Mouse (Mus musculus) megakaryocyte progenitor cell, adult 5-6 weeks (primary cell): Measurements from ENCODE around the gene Antxr1. TPM values are rescaled to one million over a fixed set of nuclear protein-coding genes. Genes with fewer than 3 reads are reported as not detected.
A peak's percentile ranks its signal among the peaks of the same experiment; 100 is the strongest.
"Not testable (repeated sequence)": the region's sequence is repeated elsewhere in the genome, so short reads cannot be mapped to it uniquely, and the experiment has no call there.

Experiments used
- ATAC-seq: replicated peaks from 2 replicates; pipeline ENCODE4 v1.8.0; 2016; ENCODE audit warnings: mild to moderate bottlenecking, moderate TSS enrichment, inconsistent platforms; ENCODE audit not compliant: poor library complexity
- total RNA-seq, 2 experiments: library from RNA; stranded (forward) in 1 of 2; stranded (reverse) in 1 of 2; fragments of 157-497, 149-512 nt in 1 of 2; fragments of 200-1000 nt in 1 of 2; gene quantifications; 2 replicates each; pipeline versions ENCODE4 v1.2.3 to v1.2.4; 2015 to 2017

Gene Antxr1
- total RNA-seq, 2 experiments from 2014 or later = 0.08 to 1.2 TPM

DNA sequence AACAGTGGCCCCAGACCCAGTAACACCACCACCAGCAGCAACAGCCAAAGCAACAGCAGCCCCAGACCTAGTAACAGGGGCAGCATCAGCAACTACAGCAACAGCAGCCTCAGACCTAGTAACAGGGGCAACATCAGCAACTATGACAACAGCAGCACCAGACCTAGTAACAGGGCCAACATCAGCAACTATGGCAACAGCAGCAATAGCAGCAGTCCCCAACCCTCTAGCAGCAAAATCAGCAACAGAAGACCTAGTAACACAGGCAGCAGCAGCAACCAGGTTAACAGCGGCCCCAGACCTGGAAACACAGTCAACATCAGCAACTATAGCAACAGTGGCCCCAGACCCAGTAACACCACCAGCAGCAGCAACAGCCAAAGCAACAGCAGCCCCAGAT is 224.1 kb downstream of the Antxr1 start:
- ATAC-seq = no peak

DNA sequence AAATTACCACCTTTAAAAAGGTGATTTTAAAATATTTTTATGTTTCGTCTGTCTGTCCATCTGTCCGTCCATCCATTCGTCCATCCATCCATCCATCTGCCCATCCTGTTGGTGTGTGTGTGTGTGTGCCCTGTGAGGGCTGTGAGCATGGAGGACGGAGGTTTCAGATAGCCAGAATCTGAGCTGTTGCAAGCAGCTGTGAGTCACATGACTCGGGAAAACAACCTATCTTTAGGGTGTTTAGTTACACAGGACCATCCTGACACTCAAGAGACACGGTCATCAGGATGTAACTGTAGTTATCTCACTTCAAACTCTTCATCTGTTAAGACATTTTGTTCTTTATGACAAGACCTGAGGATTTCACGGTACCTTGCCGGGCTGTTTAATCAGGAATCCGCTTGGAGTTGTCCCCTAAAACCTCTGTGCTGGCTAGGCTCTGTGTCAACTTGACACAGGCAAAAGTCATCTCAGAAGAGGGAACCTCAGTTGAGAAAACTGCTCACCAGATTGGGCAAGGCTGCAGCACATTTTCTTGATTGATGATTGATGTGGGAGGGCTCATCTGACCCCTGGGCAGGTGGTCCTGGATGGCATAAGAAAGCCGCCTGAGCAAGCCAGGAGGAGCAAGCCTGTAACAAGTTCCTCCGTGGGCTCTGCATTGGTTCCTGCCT is 231.4 kb downstream of the Antxr1 start, which contains the start of gene D6Ertd527e:
Gene D6Ertd527e, plus strand, starts transcription at position 624 of the 674 bp plus-strand sequence.
- no peak for ATAC-seq

DNA sequence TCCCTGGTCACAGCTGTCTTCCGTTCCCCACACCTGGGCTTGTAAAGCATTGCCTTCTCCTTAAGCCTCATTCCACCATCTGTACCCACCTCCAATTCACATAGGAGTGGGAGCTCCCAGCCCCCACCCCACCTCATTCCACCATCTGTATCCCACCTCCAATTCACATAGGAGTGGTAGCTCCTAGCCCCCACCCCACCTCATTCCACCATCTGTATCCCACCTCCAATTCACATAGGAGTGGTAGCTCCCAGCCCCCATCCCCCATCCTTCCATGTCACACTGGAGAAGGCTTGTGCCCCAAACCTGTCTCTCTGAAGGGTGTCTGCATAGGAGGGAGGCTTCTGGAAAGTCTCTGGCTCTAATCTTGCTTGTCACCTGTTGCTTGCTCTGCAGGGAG is 232.3 kb downstream of the Antxr1 start:
- ATAC-seq = no peak

DNA sequence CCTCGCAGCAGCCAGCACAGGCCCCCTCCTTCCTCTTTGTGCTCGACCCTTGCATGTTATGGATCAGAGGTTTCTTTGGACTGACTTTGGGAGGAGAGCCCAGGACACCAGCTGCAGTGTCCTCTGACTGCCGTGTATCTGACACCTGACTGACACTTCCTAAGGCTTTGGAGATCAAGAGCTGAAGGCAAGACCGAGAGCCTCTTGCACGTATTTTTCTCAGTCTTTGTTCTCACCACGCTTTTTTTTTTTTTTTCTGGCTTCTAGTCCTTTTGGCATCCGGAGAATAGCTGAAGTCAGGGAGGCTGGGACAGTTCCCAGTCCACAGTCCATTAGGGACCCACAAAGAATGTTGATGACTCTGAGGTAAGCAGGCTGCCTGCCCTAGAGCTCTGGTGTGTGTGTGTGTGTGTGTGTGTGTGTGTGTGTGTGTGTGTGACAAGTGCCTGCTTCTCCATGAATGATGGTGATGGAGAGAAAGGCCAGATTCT is 233.2 kb downstream of the Antxr1 start:
- ATAC-seq = no peak

DNA sequence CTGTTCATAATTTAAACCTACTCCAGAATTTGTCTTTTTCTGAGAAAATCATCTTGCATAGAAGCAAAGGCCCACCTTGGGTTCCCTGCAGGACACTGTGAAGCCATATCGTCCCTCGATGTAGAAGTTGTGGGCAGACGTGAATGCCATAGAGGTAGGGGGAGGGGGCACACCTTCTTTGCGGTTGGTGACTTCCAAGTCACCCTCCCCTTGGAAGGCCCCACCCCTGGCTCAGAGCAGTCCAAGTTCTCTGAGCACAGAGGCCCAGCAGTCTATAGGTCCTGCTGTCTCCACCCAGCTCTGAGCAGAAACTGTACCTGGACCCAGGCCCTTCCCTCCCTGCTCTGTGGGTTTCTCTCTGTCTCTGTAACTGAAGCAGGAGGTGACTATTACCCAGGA is 233.7 kb downstream of the Antxr1 start:
- no peak for ATAC-seq

DNA sequence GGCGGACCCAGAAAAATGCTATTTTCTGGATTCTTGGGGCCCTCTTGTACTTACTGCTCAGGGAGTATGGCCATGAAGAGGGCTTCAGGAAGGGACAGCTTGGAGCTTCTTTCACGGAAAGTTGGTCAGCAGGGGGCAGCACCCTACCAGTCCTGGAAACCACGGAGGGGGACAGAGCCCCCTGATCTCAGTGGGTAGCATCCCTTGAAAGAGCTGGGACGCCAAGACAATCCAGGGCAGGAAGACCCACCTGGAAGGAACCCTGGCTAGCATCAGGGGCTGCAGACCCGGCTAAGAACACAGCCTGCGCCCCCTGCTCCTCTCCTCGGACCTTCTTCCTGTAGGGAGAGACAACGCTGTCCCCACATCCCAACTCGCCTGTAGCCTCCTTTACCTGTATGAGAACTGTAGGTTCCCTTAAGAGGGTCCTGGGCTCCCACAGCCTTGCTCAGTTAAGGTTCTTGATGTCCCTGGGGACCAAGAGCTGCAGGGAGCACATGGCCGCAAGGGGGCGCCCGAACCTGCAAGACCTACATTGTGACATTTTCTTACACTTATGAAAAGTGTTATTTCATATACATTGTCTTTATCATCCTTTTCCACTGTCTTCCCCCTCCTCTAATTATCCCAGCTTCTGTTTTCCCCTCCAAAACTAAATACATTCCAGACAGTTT is 234.2 kb downstream of the Antxr1 start:
- peak; percentile 92 for ATAC-seq

DNA sequence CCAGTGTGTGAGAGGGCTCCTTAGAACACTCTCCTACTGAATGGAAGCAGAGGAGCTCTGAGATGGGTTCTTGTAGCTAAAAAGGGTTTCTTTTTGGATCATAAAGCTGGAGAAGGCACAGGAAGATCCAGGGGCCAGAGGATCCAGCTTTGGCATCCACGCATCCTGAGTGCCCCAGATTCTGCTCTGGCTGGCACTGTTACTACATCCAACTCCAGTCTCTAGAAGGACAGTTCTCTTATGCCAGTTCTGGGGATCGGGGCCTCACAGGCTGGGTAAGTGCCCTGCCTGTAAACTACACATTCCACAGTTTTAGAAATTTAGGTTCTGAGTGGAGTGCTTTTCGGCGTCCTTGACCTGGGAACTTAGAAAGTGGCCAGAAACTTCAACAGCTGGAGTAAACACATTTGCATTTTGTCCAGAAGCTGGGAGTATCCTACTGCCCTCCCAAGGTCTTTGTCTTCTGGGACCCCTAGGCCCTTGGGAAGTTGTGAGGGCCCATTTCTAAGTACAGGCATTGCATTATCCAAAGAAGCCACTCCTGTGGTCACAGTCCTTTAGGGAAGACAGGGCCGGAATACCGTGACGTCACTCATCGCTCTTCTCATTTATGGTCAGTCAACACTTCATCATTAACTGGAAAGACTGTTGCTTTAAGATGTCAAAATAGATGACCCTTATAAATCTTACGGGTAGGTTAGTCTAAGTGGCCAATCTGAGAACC is 235.2 kb downstream of the Antxr1 start:
- no peak for ATAC-seq

DNA sequence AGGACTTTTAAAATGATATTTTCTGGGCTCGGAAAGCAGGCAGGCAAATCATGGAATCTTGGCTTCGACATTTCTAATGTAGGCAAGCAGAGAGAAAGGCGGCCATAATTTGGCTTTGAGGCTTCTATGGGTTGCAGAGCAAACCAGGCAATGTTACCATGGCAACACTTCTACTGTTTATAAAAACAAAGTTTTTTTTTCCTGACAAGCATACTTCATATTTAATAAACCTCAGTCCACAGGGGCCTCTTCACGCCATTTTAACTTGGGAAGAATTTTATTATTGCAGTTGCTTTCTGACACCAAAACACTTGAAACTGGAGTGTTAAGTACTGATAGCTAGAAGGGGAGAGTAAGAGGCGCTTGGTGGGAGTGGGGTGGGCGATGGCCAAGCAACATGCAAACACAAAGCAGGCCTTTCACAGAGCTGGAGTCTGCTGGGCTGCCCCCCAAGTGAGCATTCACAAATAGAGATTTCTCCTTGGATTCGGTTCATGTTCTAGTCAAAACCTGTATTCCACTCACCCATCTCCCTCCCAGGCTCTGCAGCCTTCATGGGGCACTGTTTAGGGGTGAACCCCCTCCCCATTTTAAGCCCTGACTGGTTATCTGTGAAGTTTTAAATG is 235.8 kb downstream of the Antxr1 start:
- no peak for ATAC-seq

DNA sequence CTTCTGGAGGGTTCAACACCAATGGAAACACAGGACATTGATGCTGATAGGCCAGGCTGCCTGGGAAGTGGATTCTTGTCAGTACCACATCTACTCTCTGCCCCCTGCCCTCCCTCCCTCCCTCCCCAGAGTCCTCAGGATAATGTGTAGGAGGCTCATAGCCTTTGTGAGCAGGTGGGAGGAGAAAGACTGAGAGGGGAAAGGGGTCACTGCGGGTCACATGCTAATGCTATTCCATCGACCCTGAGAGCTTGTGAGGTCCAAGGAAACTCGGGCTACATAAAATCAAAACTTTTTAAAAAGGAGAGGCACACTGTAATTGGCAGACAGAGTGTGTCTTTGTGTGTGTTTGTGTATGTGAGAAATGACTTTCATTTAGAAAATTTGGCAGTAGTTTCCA is 236.4 kb downstream of the Antxr1 start:
- ATAC-seq = no peak

DNA sequence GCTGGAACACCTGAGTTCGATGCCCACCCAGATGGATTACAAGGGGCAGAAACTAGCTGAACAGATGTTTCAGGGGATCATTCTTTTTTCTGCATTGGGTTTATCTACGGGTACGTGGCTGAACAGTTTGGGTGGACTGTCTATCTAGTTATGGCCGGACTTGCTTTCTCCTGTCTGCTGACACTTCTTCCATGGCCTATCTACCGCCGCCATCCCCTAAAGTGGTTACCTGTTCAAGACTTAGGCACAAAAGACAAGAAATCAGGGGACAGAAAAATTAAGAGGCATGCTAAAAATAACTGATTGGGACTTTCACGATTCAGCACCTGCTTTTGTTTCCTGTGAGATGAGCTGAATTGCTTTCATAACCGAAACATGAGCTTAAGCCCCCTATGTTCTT is 242.0 kb downstream of the Antxr1 start:
- ATAC-seq = not testable (repeated sequence)

DNA sequence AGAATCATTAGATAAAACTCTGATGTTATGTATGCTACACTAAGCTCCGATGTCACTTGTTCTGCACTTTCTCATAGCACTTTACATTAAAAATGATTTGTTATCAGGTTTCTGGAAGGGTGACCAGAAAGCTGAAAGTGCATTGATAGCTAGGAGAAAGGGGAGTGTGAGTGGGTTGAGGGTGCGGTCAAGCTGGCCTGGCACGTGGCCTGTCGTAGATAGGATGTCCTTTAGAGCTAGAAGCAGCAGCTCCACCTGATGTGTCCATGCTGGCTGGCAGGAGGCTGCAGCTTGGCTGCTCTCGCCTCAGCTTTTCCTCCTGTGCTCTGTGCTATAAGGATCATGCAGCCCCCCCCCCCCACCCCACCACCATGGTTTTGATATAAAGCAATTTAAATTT is 243.1 kb downstream of the Antxr1 start:
- peak; percentile 42; the same call in 1 of the 2 replicates for ATAC-seq

DNA sequence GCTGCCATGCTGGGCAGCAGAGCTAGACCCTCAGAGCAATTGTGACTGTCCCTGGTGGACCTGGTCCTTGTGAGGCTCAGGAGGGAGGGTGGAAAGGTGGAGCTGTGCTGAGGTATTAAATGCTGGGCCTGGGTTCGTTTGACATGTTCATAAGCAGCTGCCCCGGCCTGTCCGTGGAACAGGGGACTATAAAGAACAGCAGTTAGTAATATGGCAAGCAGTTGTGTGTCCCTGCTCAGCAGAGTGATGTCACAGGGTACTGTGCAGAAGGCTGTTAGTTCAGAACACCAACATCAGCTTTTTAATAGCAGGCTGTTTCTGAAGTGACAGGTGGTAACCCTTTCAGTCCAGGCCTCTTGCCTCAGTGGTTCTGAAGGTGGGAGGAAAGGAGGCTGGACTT is 244.7 kb downstream of the Antxr1 start:
- no peak for ATAC-seq

DNA sequence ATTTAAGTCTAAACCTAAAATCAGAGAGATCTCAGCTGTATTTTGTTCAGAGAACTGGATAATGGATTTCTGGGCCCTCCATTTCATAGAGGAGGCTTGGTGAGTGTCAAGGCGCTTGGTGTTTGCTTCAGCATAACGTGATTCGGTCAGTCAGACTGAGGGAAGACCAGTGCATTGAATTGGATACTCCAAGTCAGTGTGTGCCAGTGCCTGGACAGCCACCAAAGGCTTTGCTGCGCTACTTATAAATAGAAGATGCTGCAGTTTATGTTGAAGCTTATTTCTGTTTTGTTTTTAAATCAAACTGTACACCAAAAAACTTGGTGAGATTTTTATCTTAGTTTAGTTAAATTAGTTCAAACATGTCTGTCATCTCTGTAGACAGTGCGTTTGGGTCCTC is 247.3 kb downstream of the Antxr1 start:
- no peak for ATAC-seq

DNA sequence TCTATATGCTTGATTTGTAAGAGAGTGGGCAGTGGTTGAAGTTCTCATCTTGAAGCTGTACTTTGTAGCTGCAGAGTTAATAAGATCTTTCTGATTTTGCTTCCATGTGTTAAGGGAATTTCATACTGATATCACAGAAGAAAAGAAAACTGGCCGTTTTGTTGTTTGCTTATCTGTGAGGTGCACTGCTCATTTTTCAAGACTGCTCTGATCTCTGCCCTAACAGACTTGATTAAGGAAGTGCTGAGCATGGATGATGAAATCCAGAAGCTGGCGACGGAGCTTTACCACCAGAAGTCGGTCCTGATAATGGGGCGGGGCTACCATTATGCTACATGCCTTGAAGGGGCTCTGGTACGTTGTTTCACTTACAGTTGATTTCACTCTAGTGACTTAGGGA is 250.6 kb downstream of the Antxr1 start:
- ATAC-seq = peak; percentile 99

Other genes with a start within 250 kb of the Antxr1 start
- 0.85 TPM in 1 of 2 replicates, not detected in the other for gene D6Ertd527e, start 231.1 kb downstream of the Antxr1 start, total RNA-seq (2015)
- 0.14 TPM in 1 of 2 replicates, not detected in the other for gene D6Ertd527e, start 231.1 kb downstream of the Antxr1 start, total RNA-seq (2017)
- not detected in 2 replicates for gene Gkn1, start 15.1 kb upstream of the Antxr1 start, total RNA-seq (2015)
- not detected in 2 replicates for gene Gkn1, start 15.1 kb upstream of the Antxr1 start, total RNA-seq (2017)
- gene Gkn2, start 37.5 kb upstream of the Antxr1 start, total RNA-seq (2015) = not detected in 2 replicates
- not detected in 2 replicates for gene Gkn2, start 37.5 kb upstream of the Antxr1 start, total RNA-seq (2017)
- not detected in 2 replicates for gene Gkn3, start 53.1 kb upstream of the Antxr1 start, total RNA-seq (2015)
- not detected in 2 replicates for gene Gkn3, start 53.1 kb upstream of the Antxr1 start, total RNA-seq (2017)
- not detected in 2 replicates for gene Bmp10, start 93.2 kb upstream of the Antxr1 start, total RNA-seq (2015)
- not detected in 2 replicates for gene Bmp10, start 93.2 kb upstream of the Antxr1 start, total RNA-seq (2017)
- gene Arhgap25, start 197.4 kb upstream of the Antxr1 start, total RNA-seq (2015) = 7.0 and 11.0 TPM in 2 replicates
- gene Arhgap25, start 197.4 kb upstream of the Antxr1 start, total RNA-seq (2017) = 23.0 and 30.6 TPM in 2 replicates